Mouse (Mus musculus): ENCODE measurements around the gene Olfr742. TPM values are rescaled to one million over a fixed set of nuclear protein-coding genes. Genes with fewer than 3 reads are reported as not detected.

Olfr742 gene
- not detected for polyA plus RNA-seq (2012; fragmentation: generic; extraction: Trizol)
- long read RNA-seq, experiment 1, result 0 reads
- long read RNA-seq, experiment 2, result 0 reads

DNA sequence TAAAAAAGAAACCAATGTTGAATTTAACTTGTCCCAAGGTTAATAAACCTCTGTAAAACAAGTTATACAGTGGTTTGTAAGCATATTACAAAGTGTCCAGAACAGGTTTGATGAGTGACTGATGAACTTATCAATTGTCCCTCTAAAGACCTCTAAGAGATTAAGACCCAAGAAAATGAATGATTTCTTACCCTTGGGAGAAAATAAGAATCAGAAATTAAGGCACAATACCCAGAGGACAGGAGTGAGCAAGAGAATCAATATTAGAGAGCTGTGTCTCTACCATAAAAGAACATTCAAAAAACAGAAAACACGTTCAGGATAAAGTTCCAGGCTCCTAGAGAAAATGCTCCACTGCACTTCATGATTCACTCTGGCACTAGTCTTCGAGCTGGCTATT, at the start of gene Olfr742:
Olfr742 (plus strand) TSS at position 301 of the 400 bp plus-strand sequence.
- TF ChIP-seq FOSL1 (IDR thresholded peaks at IDR 0.05; ENCODE audit: insufficient read depth, low read length, poor library complexity, severe bottlenecking), result no peak
- no peak for TF ChIP-seq USF1 (IDR thresholded peaks at IDR 0.05; ENCODE audit: low read depth)
- TF ChIP-seq CTCF (IDR thresholded peaks at IDR 0.05; ENCODE audit: control insufficient read depth, insufficient read depth, insufficient read length), result no peak
- TF ChIP-seq MYOG (IDR thresholded peaks at IDR 0.05; ENCODE audit: control insufficient read depth, extremely low read depth, insufficient read length), result no peak
- no peak for TF ChIP-seq MAX (IDR thresholded peaks at IDR 0.05)
- TF ChIP-seq MYOD1 (IDR thresholded peaks at IDR 0.05; ENCODE audit: control insufficient read depth, insufficient read length, low read depth), result no peak
- no peak for TF ChIP-seq CEBPB (IDR thresholded peaks at IDR 0.05; ENCODE audit: low read depth)
- H3K79me2 ChIP-seq (ENCODE audit: control insufficient read depth, insufficient read depth), result no peaks in the 10 kb centered on the region
- H3K4me3 ChIP-seq (ENCODE audit: insufficient read depth, poor library complexity, severe bottlenecking), result no peak within 1 kb of the TSS
- no peaks in the 10 kb centered on the region for H3K36me3 ChIP-seq (ENCODE audit: control insufficient read depth, insufficient read depth)
- no peaks in the 10 kb centered on the region for H3K27me3 ChIP-seq (ENCODE audit: control insufficient read depth, insufficient read depth, insufficient read length)
- H3K79me3 ChIP-seq (ENCODE audit: low read depth), result no peaks in the 10 kb centered on the region
- no peak within 1 kb of the TSS for H3ac ChIP-seq (ENCODE audit: control insufficient read depth, insufficient read length, low read depth)

DNA sequence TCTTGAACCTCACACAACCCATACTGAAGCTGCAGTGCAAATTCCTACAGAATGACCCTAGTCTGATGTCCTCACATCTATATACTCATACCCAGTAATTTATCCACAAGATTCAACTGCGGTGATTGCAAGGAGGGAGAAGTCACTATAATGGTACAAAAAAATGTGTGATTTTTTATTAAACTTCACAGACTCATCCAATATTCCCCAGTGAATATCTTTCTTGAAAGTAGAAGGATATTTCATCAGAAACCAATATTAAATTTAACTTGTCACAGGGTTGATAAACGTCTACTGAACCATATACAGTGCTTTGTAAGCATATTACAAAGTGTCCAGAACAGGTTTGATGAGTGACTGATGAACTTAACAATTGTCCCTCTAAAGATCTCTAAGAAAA, 31.0 kb upstream of the Olfr742 start, which contains the start of gene Olfr741:
Olfr741 (plus strand) TSS at position 301 of the 400 bp plus-strand sequence.
- Histone ChIP-seq H3K36me3 (ENCODE audit: control insufficient read depth, insufficient read depth) (no peaks in the 10 kb centered on the region), H3K4me3 (ENCODE audit: insufficient read depth, poor library complexity, severe bottlenecking) (no peak within 1 kb of the TSS), H3K27me3 (ENCODE audit: control insufficient read depth, insufficient read depth, insufficient read length) (no peaks in the 10 kb centered on the region), H3K79me2 (ENCODE audit: control insufficient read depth, insufficient read depth) (no peaks in the 10 kb centered on the region), H3K79me3 (ENCODE audit: low read depth) (no peaks in the 10 kb centered on the region), H3ac (ENCODE audit: control insufficient read depth, insufficient read length, low read depth) (no peak within 1 kb of the TSS)
- no peak for TF ChIP-seq MYOG (IDR thresholded peaks at IDR 0.05; ENCODE audit: control insufficient read depth, extremely low read depth, insufficient read length)
- no peak for TF ChIP-seq CEBPB (IDR thresholded peaks at IDR 0.05; ENCODE audit: low read depth)
- no peak for TF ChIP-seq MAX (IDR thresholded peaks at IDR 0.05)
- TF ChIP-seq FOSL1 (IDR thresholded peaks at IDR 0.05; ENCODE audit: insufficient read depth, low read length, poor library complexity, severe bottlenecking), result no peak
- TF ChIP-seq MYOD1 (IDR thresholded peaks at IDR 0.05; ENCODE audit: control insufficient read depth, insufficient read length, low read depth), result no peak
- no peak for TF ChIP-seq CTCF (IDR thresholded peaks at IDR 0.05; ENCODE audit: control insufficient read depth, insufficient read depth, insufficient read length)
- no peak for TF ChIP-seq USF1 (IDR thresholded peaks at IDR 0.05; ENCODE audit: low read depth)

DNA sequence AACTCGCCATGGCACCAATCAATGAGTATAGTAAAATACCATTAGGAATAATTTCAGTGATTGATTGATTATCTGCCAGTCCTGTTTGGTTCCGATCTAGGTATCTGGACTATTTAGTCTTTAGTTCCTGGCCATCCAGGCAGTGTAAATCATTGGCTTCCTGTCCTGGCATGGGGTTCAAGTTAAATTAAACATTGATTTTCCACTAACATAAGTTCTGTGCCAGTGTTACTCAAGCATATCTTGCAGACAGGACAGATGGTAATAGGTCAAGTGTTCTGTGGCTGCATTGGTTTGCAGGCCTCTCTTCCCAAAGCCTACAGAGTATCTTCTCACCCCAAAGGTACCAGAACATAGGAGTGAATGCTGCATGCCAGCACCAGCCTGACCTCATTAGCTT, 25.0 kb upstream of the Olfr742 start:
- no peaks in the 10 kb centered on the region for H3K79me3 ChIP-seq (ENCODE audit: low read depth)
- H3K36me3 ChIP-seq (ENCODE audit: control insufficient read depth, insufficient read depth), result no peaks in the 10 kb centered on the region
- H3ac ChIP-seq (ENCODE audit: control insufficient read depth, insufficient read length, low read depth), result no peak overlapping the region
- H3K27me3 ChIP-seq (ENCODE audit: control insufficient read depth, insufficient read depth, insufficient read length), result no peaks in the 10 kb centered on the region
- H3K79me2 ChIP-seq (ENCODE audit: control insufficient read depth, insufficient read depth), result no peaks in the 10 kb centered on the region
- TF ChIP-seq CEBPB (IDR thresholded peaks at IDR 0.05; ENCODE audit: low read depth) (no peak), FOSL1 (IDR thresholded peaks at IDR 0.05; ENCODE audit: insufficient read depth, low read length, poor library complexity, severe bottlenecking) (no peak), CTCF (IDR thresholded peaks at IDR 0.05; ENCODE audit: control insufficient read depth, insufficient read depth, insufficient read length) (no peak), MYOD1 (IDR thresholded peaks at IDR 0.05; ENCODE audit: control insufficient read depth, insufficient read length, low read depth) (no peak), USF1 (IDR thresholded peaks at IDR 0.05; ENCODE audit: low read depth) (no peak), MAX (IDR thresholded peaks at IDR 0.05) (no peak), MYOG (IDR thresholded peaks at IDR 0.05; ENCODE audit: control insufficient read depth, extremely low read depth, insufficient read length) (no peak)
- no peak overlapping the region for H3K4me3 ChIP-seq (ENCODE audit: insufficient read depth, poor library complexity, severe bottlenecking)

DNA sequence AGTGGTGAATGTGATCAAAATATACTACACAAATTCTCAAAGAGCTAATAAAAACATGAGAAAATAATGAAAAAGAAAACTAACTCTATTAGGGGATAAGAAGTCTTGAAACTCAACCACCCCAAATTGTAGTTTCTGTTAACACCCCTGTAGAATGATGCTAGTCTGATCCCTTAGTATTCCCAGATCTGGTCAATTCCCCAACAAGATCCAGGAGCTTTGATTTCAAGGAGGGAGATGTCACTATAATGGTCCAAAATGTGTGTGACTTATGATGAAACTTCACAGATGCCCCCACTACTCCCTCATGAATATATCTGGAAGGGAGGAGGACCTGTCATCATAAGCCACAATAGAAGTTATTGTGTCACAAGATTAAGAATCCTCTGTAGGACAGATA, 18.1 kb downstream of the Olfr742 start, which contains the start of gene Olfr743:
Olfr743 (plus strand) TSS at position 301 of the 400 bp plus-strand sequence.
- TF ChIP-seq MAX (IDR thresholded peaks at IDR 0.05) (no peak), MYOG (IDR thresholded peaks at IDR 0.05; ENCODE audit: control insufficient read depth, extremely low read depth, insufficient read length) (no peak), FOSL1 (IDR thresholded peaks at IDR 0.05; ENCODE audit: insufficient read depth, low read length, poor library complexity, severe bottlenecking) (no peak), CTCF (IDR thresholded peaks at IDR 0.05; ENCODE audit: control insufficient read depth, insufficient read depth, insufficient read length) (no peak), CEBPB (IDR thresholded peaks at IDR 0.05; ENCODE audit: low read depth) (no peak), MYOD1 (IDR thresholded peaks at IDR 0.05; ENCODE audit: control insufficient read depth, insufficient read length, low read depth) (no peak), USF1 (IDR thresholded peaks at IDR 0.05; ENCODE audit: low read depth) (no peak)
- H3K36me3 ChIP-seq (ENCODE audit: control insufficient read depth, insufficient read depth), result no peaks in the 10 kb centered on the region

DNA sequence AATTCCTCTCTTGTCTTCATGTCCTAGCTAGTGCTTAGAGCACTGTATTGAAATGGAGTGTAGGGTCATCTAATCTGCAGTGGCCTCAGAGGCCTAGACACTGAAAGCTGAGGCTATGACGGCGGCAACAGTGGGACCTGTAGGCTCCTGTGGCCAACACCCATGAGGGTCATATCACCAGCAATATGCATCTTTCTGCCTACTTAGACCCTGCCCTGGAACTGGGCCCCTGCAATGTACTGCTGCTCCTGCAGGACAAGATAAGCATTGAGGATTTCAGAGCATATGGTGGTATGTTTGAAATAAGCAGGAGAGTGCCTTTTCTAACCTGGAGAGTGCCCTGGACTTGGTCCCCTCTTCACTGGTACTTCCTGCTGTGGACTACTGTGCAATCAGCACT, 49.3 kb downstream of the Olfr742 start:
- H3K27me3 ChIP-seq (ENCODE audit: control insufficient read depth, insufficient read depth, insufficient read length), result no peaks in the 10 kb centered on the region
- no peaks in the 10 kb centered on the region for H3K36me3 ChIP-seq (ENCODE audit: control insufficient read depth, insufficient read depth)
- TF ChIP-seq MYOD1 (IDR thresholded peaks at IDR 0.05; ENCODE audit: control insufficient read depth, insufficient read length, low read depth), result no peak
- no peak for TF ChIP-seq MYOG (IDR thresholded peaks at IDR 0.05; ENCODE audit: control insufficient read depth, extremely low read depth, insufficient read length)
- no peak for TF ChIP-seq MAX (IDR thresholded peaks at IDR 0.05)
- TF ChIP-seq USF1 (IDR thresholded peaks at IDR 0.05; ENCODE audit: low read depth), result no peak
- no peak for TF ChIP-seq CEBPB (IDR thresholded peaks at IDR 0.05; ENCODE audit: low read depth)
- no peak for TF ChIP-seq CTCF (IDR thresholded peaks at IDR 0.05; ENCODE audit: control insufficient read depth, insufficient read depth, insufficient read length)
- no peaks in the 10 kb centered on the region for H3K79me3 ChIP-seq (ENCODE audit: low read depth)
- H3K4me3 ChIP-seq (ENCODE audit: insufficient read depth, poor library complexity, severe bottlenecking), result no peak overlapping the region
- H3ac ChIP-seq (ENCODE audit: control insufficient read depth, insufficient read length, low read depth), result no peak overlapping the region
- H3K79me2 ChIP-seq (ENCODE audit: control insufficient read depth, insufficient read depth), result no peaks in the 10 kb centered on the region

More for the DNA sequence above, 18.1 kb downstream of the Olfr742 start, which contains the start of gene Olfr743:
- Histone ChIP-seq H3K4me3 (ENCODE audit: insufficient read depth, poor library complexity, severe bottlenecking) (no peak within 1 kb of the TSS), H3K79me2 (ENCODE audit: control insufficient read depth, insufficient read depth) (no peaks in the 10 kb centered on the region), H3K27me3 (ENCODE audit: control insufficient read depth, insufficient read depth, insufficient read length) (no peaks in the 10 kb centered on the region), H3ac (ENCODE audit: control insufficient read depth, insufficient read length, low read depth) (no peak within 1 kb of the TSS), H3K79me3 (ENCODE audit: low read depth) (no peaks in the 10 kb centered on the region)

Other genes with a start within 250 kb of the Olfr742 start
- not detected for gene Olfr732, start 219.4 kb upstream of the Olfr742 start, polyA plus RNA-seq (2012; fragmentation: generic; extraction: Trizol)
- not detected for gene Olfr733, start 202.1 kb upstream of the Olfr742 start, polyA plus RNA-seq (2012; fragmentation: generic; extraction: Trizol)
- gene Olfr734, start 176.8 kb upstream of the Olfr742 start, polyA plus RNA-seq (2012; fragmentation: generic; extraction: Trizol), result not detected
- gene Olfr735, start 154.7 kb upstream of the Olfr742 start, polyA plus RNA-seq (2012; fragmentation: generic; extraction: Trizol), result not detected
- gene Tlr11, start 145.7 kb upstream of the Olfr742 start, polyA plus RNA-seq (2012; fragmentation: generic; extraction: Trizol), result not detected
- not detected for gene Olfr736, start 122.4 kb upstream of the Olfr742 start, polyA plus RNA-seq (2012; fragmentation: generic; extraction: Trizol)
- not detected for gene Olfr738, start 96.0 kb upstream of the Olfr742 start, polyA plus RNA-seq (2012; fragmentation: generic; extraction: Trizol)
- not detected for gene Olfr739, start 85.0 kb upstream of the Olfr742 start, polyA plus RNA-seq (2012; fragmentation: generic; extraction: Trizol)
- gene Olfr740, start 58.1 kb upstream of the Olfr742 start, polyA plus RNA-seq (2012; fragmentation: generic; extraction: Trizol), result not detected
- not detected for gene Olfr741, start 30.9 kb upstream of the Olfr742 start, polyA plus RNA-seq (2012; fragmentation: generic; extraction: Trizol)
- gene Olfr743, start 18.2 kb downstream of the Olfr742 start, polyA plus RNA-seq (2012; fragmentation: generic; extraction: Trizol), result not detected
- not detected for gene Olfr744, start 111.3 kb downstream of the Olfr742 start, polyA plus RNA-seq (2012; fragmentation: generic; extraction: Trizol)
- gene Olfr745, start 135.8 kb downstream of the Olfr742 start, polyA plus RNA-seq (2012; fragmentation: generic; extraction: Trizol), result not detected
- gene Olfr746, start 143.5 kb downstream of the Olfr742 start, polyA plus RNA-seq (2012; fragmentation: generic; extraction: Trizol), result not detected
- not detected for gene Olfr747, start 189.6 kb downstream of the Olfr742 start, polyA plus RNA-seq (2012; fragmentation: generic; extraction: Trizol)
- gene Olfr748, start 203.8 kb downstream of the Olfr742 start, polyA plus RNA-seq (2012; fragmentation: generic; extraction: Trizol), result not detected
- not detected for gene Olfr749, start 241.5 kb downstream of the Olfr742 start, polyA plus RNA-seq (2012; fragmentation: generic; extraction: Trizol)